Mouse (Mus musculus): ENCODE results near the gene Dazap1. TPM values are rescaled to one million over a fixed set of nuclear protein-coding genes. Genes with fewer than 3 reads are reported as not detected.

The Dazap1 gene
- polyA plus RNA-seq, 1 experiment from 2014 or later = 53.2 TPM

- Histone ChIP-seq H3K9me3 (ENCODE audit: control insufficient read depth, low read length) (no peaks in the 10 kb centered on the region), H3K36me3 (ENCODE audit: control insufficient read depth, insufficient read depth, low read length) (peaks cover 4% of the 10 kb centered on the region; the same call in 1 of the 2 replicates), H3K9ac (ENCODE audit: low read length) (peak overlapping the region; percentile 59), H3K4me1 (replicated peaks; ENCODE audit: control insufficient read depth, insufficient read depth, low read length) (peaks cover 26% of the 10 kb centered on the region), H3K27ac (ENCODE audit: low read depth, low read length) (peak overlapping the region; percentile 90), H3K4me2 (ENCODE audit: low read depth, low read length, severe bottlenecking) (peak overlapping the region; percentile 85), H3K4me3 (ENCODE audit: low read depth, low read length) (peak overlapping the region; percentile 39), H3K27me3 (ENCODE audit: control insufficient read depth, insufficient read depth, low read length) (no peaks in the 10 kb centered on the region)
- DNase-seq (ENCODE audit: low spot score) = peak; percentile 73
- 9% methylated on average over 19 of the region's 19 CpGs for WGBS
- ATAC-seq (replicated peaks; ENCODE audit: low FRiP score) = no peak
These were observed 1.2 kb upstream of the Dazap1 start for GRCm38 (mm10) chr10:80259861-80260641.

GRCm38 (mm10) chr10:80261585-80261968 lies 291 bp downstream of the Dazap1 start:
- peak; percentile 93 for DNase-seq (ENCODE audit: low spot score)

GRCm38 (mm10) chr10:80262169-80262568 lies 883 bp downstream of the Dazap1 start:
- DNase-seq (ENCODE audit: low spot score) = no peak
- H3K27me3 ChIP-seq (ENCODE audit: control insufficient read depth, insufficient read depth, low read length) = no peaks in the 10 kb centered on the region
- no peaks in the 10 kb centered on the region for H3K9me3 ChIP-seq (ENCODE audit: control insufficient read depth, low read length)
- H3K36me3 ChIP-seq (ENCODE audit: control insufficient read depth, insufficient read depth, low read length) = peaks cover 4% of the 10 kb centered on the region; the same call in 1 of the 2 replicates
- H3K4me1 ChIP-seq (replicated peaks; ENCODE audit: control insufficient read depth, insufficient read depth, low read length) = peaks cover 35% of the 10 kb centered on the region
- no peak overlapping the region; the same call in 1 of the 2 replicates for H3K4me3 ChIP-seq (ENCODE audit: low read depth, low read length)
- H3K27ac ChIP-seq (ENCODE audit: low read depth, low read length) = peak overlapping the region; percentile 90; the same call in 1 of the 2 replicates
- no peak overlapping the region for H3K9ac ChIP-seq (ENCODE audit: low read length)
- 74% methylated on average over 12 of the region's 12 CpGs for WGBS
- ATAC-seq (replicated peaks; ENCODE audit: low FRiP score) = no peak
- peak overlapping the region; percentile 85; the same call in 1 of the 2 replicates for H3K4me2 ChIP-seq (ENCODE audit: low read depth, low read length, severe bottlenecking)

More at GRCm38 (mm10) chr10:80261585-80261968, 291 bp downstream of the Dazap1 start:
- H3K4me3 ChIP-seq (ENCODE audit: low read depth, low read length) = peak overlapping the region; percentile 39
- peak overlapping the region; percentile 90 for H3K27ac ChIP-seq (ENCODE audit: low read depth, low read length)
- peaks cover 4% of the 10 kb centered on the region; the same call in 1 of the 2 replicates for H3K36me3 ChIP-seq (ENCODE audit: control insufficient read depth, insufficient read depth, low read length)
- under 1% methylated on average over 14 of the region's 14 CpGs for WGBS
- peak; percentile 57 for ATAC-seq (replicated peaks; ENCODE audit: low FRiP score)
- H3K27me3 ChIP-seq (ENCODE audit: control insufficient read depth, insufficient read depth, low read length) = no peaks in the 10 kb centered on the region
- H3K4me1 ChIP-seq (replicated peaks; ENCODE audit: control insufficient read depth, insufficient read depth, low read length) = peaks cover 31% of the 10 kb centered on the region
- H3K9me3 ChIP-seq (ENCODE audit: control insufficient read depth, low read length) = no peaks in the 10 kb centered on the region
- H3K9ac ChIP-seq (ENCODE audit: low read length) = peak overlapping the region; percentile 55
- peak overlapping the region; percentile 85 for H3K4me2 ChIP-seq (ENCODE audit: low read depth, low read length, severe bottlenecking)

- Histone ChIP-seq H3K4me2 (ENCODE audit: low read depth, low read length, severe bottlenecking) (no peak overlapping the region), H3K27me3 (ENCODE audit: control insufficient read depth, insufficient read depth, low read length) (no peaks in the 10 kb centered on the region), H3K4me1 (replicated peaks; ENCODE audit: control insufficient read depth, insufficient read depth, low read length) (peaks cover 41% of the 10 kb centered on the region), H3K27ac (ENCODE audit: low read depth, low read length) (no peak overlapping the region), H3K9me3 (ENCODE audit: control insufficient read depth, low read length) (no peaks in the 10 kb centered on the region), H3K4me3 (ENCODE audit: low read depth, low read length) (no peak overlapping the region), H3K36me3 (ENCODE audit: control insufficient read depth, insufficient read depth, low read length) (peaks cover 2% of the 10 kb centered on the region; the same call in 1 of the 2 replicates), H3K9ac (ENCODE audit: low read length) (no peak overlapping the region)
- ATAC-seq (replicated peaks; ENCODE audit: low FRiP score) (no peak), DNase-seq (ENCODE audit: low spot score) (no peak)
- 92% methylated on average over 10 of the region's 10 CpGs for WGBS
These were observed 1.6 kb downstream of the Dazap1 start for GRCm38 (mm10) chr10:80262776-80263365.

- 2% methylated on average over 81 of the region's 81 CpGs for WGBS
- H3K9ac ChIP-seq (ENCODE audit: low read length) = peak overlapping the region; percentile 95
- peak overlapping the region; percentile 67 for H3K4me2 ChIP-seq (ENCODE audit: low read depth, low read length, severe bottlenecking)
- peak; percentile 99 for DNase-seq (ENCODE audit: low spot score)
- ATAC-seq (replicated peaks; ENCODE audit: low FRiP score) = peak; percentile 64
- H3K27ac ChIP-seq (ENCODE audit: low read depth, low read length) = peak overlapping the region; percentile 51; the same call in 1 of the 2 replicates
- peak overlapping the region; percentile 92 for H3K4me3 ChIP-seq (ENCODE audit: low read depth, low read length)
- H3K9me3 ChIP-seq (ENCODE audit: control insufficient read depth, low read length) = no peaks in the 10 kb centered on the region
- no peaks in the 10 kb centered on the region for H3K36me3 ChIP-seq (ENCODE audit: control insufficient read depth, insufficient read depth, low read length)
- no peaks in the 10 kb centered on the region for H3K27me3 ChIP-seq (ENCODE audit: control insufficient read depth, insufficient read depth, low read length)
- H3K4me1 ChIP-seq (replicated peaks; ENCODE audit: control insufficient read depth, insufficient read depth, low read length) = peaks cover 41% of the 10 kb centered on the region
These were observed 3.3 kb downstream of the Dazap1 start for GRCm38 (mm10) chr10:80264341-80265148.

- peak overlapping the region; percentile 92 for H3K4me3 ChIP-seq (ENCODE audit: low read depth, low read length)
- WGBS = 1% methylated on average over 18 of the region's 18 CpGs
- peak overlapping the region; percentile 51; the same call in 1 of the 2 replicates for H3K27ac ChIP-seq (ENCODE audit: low read depth, low read length)
- no peaks in the 10 kb centered on the region for H3K9me3 ChIP-seq (ENCODE audit: control insufficient read depth, low read length)
- H3K4me1 ChIP-seq (replicated peaks; ENCODE audit: control insufficient read depth, insufficient read depth, low read length) = peaks cover 35% of the 10 kb centered on the region
- H3K27me3 ChIP-seq (ENCODE audit: control insufficient read depth, insufficient read depth, low read length) = no peaks in the 10 kb centered on the region
- ATAC-seq (replicated peaks; ENCODE audit: low FRiP score) = no peak
- H3K4me2 ChIP-seq (ENCODE audit: low read depth, low read length, severe bottlenecking) = peak overlapping the region; percentile 67
- H3K9ac ChIP-seq (ENCODE audit: low read length) = peak overlapping the region; percentile 95
- no peak for DNase-seq (ENCODE audit: low spot score)
- H3K36me3 ChIP-seq (ENCODE audit: control insufficient read depth, insufficient read depth, low read length) = no peaks in the 10 kb centered on the region
These were observed 3.8 kb downstream of the Dazap1 start for GRCm38 (mm10) chr10:80265149-80265486.

- WGBS = 95% methylated on average over 2 of the region's 2 CpGs
- Histone ChIP-seq H3K4me3 (ENCODE audit: low read depth, low read length) (no peak overlapping the region), H3K27me3 (ENCODE audit: control insufficient read depth, insufficient read depth, low read length) (no peaks in the 10 kb centered on the region), H3K4me2 (ENCODE audit: low read depth, low read length, severe bottlenecking) (no peak overlapping the region), H3K9ac (ENCODE audit: low read length) (no peak overlapping the region), H3K36me3 (ENCODE audit: control insufficient read depth, insufficient read depth, low read length) (no peaks in the 10 kb centered on the region; the same call in 1 of the 2 replicates), H3K4me1 (replicated peaks; ENCODE audit: control insufficient read depth, insufficient read depth, low read length) (peaks cover 18% of the 10 kb centered on the region), H3K9me3 (ENCODE audit: control insufficient read depth, low read length) (no peaks in the 10 kb centered on the region), H3K27ac (ENCODE audit: low read depth, low read length) (no peak overlapping the region)
- no peak for DNase-seq (ENCODE audit: low spot score)
- ATAC-seq (replicated peaks; ENCODE audit: low FRiP score) = no peak
These were observed 8.8 kb downstream of the Dazap1 start for GRCm38 (mm10) chr10:80270099-80270498.

- DNase-seq (ENCODE audit: low spot score) (no peak), ATAC-seq (replicated peaks; ENCODE audit: low FRiP score) (no peak)
- 80% methylated on average over 6 of the region's 6 CpGs for WGBS
- H3K4me1 ChIP-seq (replicated peaks; ENCODE audit: control insufficient read depth, insufficient read depth, low read length) = peaks cover 16% of the 10 kb centered on the region
- H3K9me3 ChIP-seq (ENCODE audit: control insufficient read depth, low read length) = no peaks in the 10 kb centered on the region
- H3K9ac ChIP-seq (ENCODE audit: low read length) = no peak overlapping the region
- H3K4me2 ChIP-seq (ENCODE audit: low read depth, low read length, severe bottlenecking) = no peak overlapping the region
- no peak overlapping the region for H3K4me3 ChIP-seq (ENCODE audit: low read depth, low read length)
- no peaks in the 10 kb centered on the region for H3K27me3 ChIP-seq (ENCODE audit: control insufficient read depth, insufficient read depth, low read length)
- H3K27ac ChIP-seq (ENCODE audit: low read depth, low read length) = no peak overlapping the region
- H3K36me3 ChIP-seq (ENCODE audit: control insufficient read depth, insufficient read depth, low read length) = no peaks in the 10 kb centered on the region; the same call in 1 of the 2 replicates
These were observed 9.5 kb downstream of the Dazap1 start for GRCm38 (mm10) chr10:80270734-80271181.

Measured in forebrain, embryonic 11.5 days (tissue).